Mouse (Mus musculus): Measurements from ENCODE around the gene Tbck.

GRCm38 (mm10) chr3:132713913-132714312 is 30.0 kb downstream of the Tbck start:
- TF ChIP-seq CTCF (IDR thresholded peaks at IDR 0.05; ENCODE audit: extremely low read depth, insufficient read depth, low read length): no peak
- no peak for TF ChIP-seq POLR2A (IDR thresholded peaks at IDR 0.05; ENCODE audit: extremely low read depth, insufficient read depth, low read length)

Data from cortical plate, adult 2 months (tissue).